In genomic region chr8:4323917-4324316, GRCm38 (mm10) we compare ENCODE assay signal across 8 mouse cellular contexts. TPM values are rescaled to one million over a fixed set of nuclear protein-coding genes. Genes with fewer than 3 reads are reported as not detected.
A peak's percentile ranks its signal among the peaks of the same experiment; 100 is the strongest.
DNase-seq lines count a peak whose midpoint lies in the region; ATAC-seq and TF ChIP-seq lines count a peak whose summit lies in the region.

No protein-coding gene starts in this region.

- H3K4me2 ChIP-seq in CH12.LX (ENCODE audit: insufficient read depth, low read depth, poor library complexity, severe bottlenecking), result peak overlapping the region; percentile 87
- peak overlapping the region; percentile 83 for H3K4me2 ChIP-seq in forebrain, embryonic 16.5 days (ENCODE audit: low read length)

- no peak for ATAC-seq in forebrain, embryonic 16.5 days

- TF ChIP-seq RAD21 in CH12.LX (IDR thresholded peaks at IDR 0.05; ENCODE audit: low read depth, low read length), result no peak

- WGBS in forebrain, embryonic 16.5 days, result 6% methylated on average over 6 of the region's 6 CpGs
- WGBS in macrophage (ENCODE audit: missing documents), result 3% methylated on average over 6 of the region's 6 CpGs

- H3K79me2 ChIP-seq in CH12.LX (replicated peaks; ENCODE audit: control insufficient read depth, extremely low read depth, insufficient read depth, poor library complexity, severe bottlenecking), result peaks cover 67% of the 10 kb centered on the region
- peaks cover 84% of the 10 kb centered on the region for H3K79me2 ChIP-seq in macrophage (ENCODE audit: inconsistent target)

- H3K36me3 ChIP-seq in CH12.LX (replicated peaks in 1 of 2; ENCODE audit: control insufficient read depth in 1 of 2, insufficient read depth in 1 of 2, low read length in 1 of 2) (peaks cover 36 to 60% of the 10 kb centered on the region in 2 experiments), macrophage (ENCODE audit: inconsistent target) (peaks cover 11% of the 10 kb centered on the region)
- peaks cover 7% of the 10 kb centered on the region; the same call in 1 of the 2 replicates for H3K36me3 ChIP-seq in forebrain, embryonic 16.5 days (ENCODE audit: control insufficient read depth, insufficient read depth)

- H3K9me3 ChIP-seq in CH12.LX (replicated peaks; ENCODE audit: low read length), result no peaks in the 10 kb centered on the region
- H3K9me3 ChIP-seq in forebrain, embryonic 16.5 days (ENCODE audit: control insufficient read depth, low read length), result no peaks in the 10 kb centered on the region

- H3K27ac ChIP-seq in gastrocnemius, adult 2 months, result peak overlapping the region; percentile 97
- H3K27ac ChIP-seq in CH12.LX (ENCODE audit: insufficient read depth, low read depth) (no peak overlapping the region), macrophage (0 out of 2 replicates have a peak overlapping the region, but pooled peaks have one; percentile 5)
- no peak overlapping the region for H3K27ac ChIP-seq in forebrain, embryonic 16.5 days (ENCODE audit: low read length)

- no peaks in the 10 kb centered on the region for H3K27me3 ChIP-seq in CH12.LX (replicated peaks)
- H3K27me3 ChIP-seq in forebrain, embryonic 16.5 days (replicated peaks; ENCODE audit: control insufficient read depth, insufficient read depth, low read length), result no peaks in the 10 kb centered on the region

- dilution Hi-C loops in CH12.LX (cut with MboI; ENCODE audit: extremely low pct_ligation_motif_present, extremely low pct_unique_long_range_greater_than_20kb, low sequenced_read_pairs), result no loop called here

- in situ Hi-C loops in CH12.LX (cut with MboI; ENCODE audit: low pct_ligation_motif_present, low pct_unique_long_range_greater_than_20kb, low sequenced_read_pairs), result no loop called here

- TF ChIP-seq POLR2A in CH12.LX (IDR thresholded peaks at IDR 0.05; ENCODE audit: low read depth, low read length), result no peak

- TF ChIP-seq EP300 in CH12.LX (IDR thresholded peaks at IDR 0.05; ENCODE audit: low read length), result no peak

- peaks cover 2 to 52% of the 10 kb centered on the region in 2 experiments for H3K4me1 ChIP-seq in CH12.LX (ENCODE audit: control insufficient read depth in 1 of 2, insufficient read depth in 2 of 2)
- H3K4me1 ChIP-seq in forebrain, embryonic 16.5 days (replicated peaks; ENCODE audit: control insufficient read depth, insufficient read depth, low read length), result peaks cover 37% of the 10 kb centered on the region

- intact Hi-C loops in gastrocnemius, adult 2 months (cut with DNase I), result loop anchor here (2.0 kb wide), 2 partner anchors 47 to 73 kb away; no protein-coding TSS in a partner anchor
- intact Hi-C loops in gastrocnemius, postnatal 36 days (cut with DNase I), result loop anchor here (5.0 kb wide), 2 partner anchors 47 to 72 kb away; partner anchors contain the start of genes Snapc2 and Timm44

- DNase-seq in gastrocnemius, adult 2 months, result no peak
- no peak for DNase-seq in gastrocnemius, postnatal 36 days
- no peak for DNase-seq in CH12.LX (ENCODE audit: extremely low read depth)
- DNase-seq in thymus, adult 18-20 months, result no peak
- DNase-seq in cerebellum, adult 9-11 months, result no peak
- DNase-seq in right cerebral cortex, postnatal 25 days, result no peak

- peak overlapping the region; percentile 99 for H3K9ac ChIP-seq in CH12.LX (ENCODE audit: insufficient read depth, low read depth)
- peak overlapping the region; percentile 97 for H3K9ac ChIP-seq in forebrain, embryonic 16.5 days (replicated peaks; ENCODE audit: low read depth, low read length)

- no peak for TF ChIP-seq CTCF in gastrocnemius, adult 2 months (IDR thresholded peaks at IDR 0.05)
- no peak for TF ChIP-seq CTCF in CH12.LX (conservative IDR thresholded peaks at IDR 0.05 in 1 of 2, IDR thresholded peaks at IDR 0.05 in 1 of 2; ENCODE audit: low read depth in 2 of 2, low read length in 2 of 2)

- peak overlapping the region; percentile 93 for H3K4me3 ChIP-seq in gastrocnemius, adult 2 months
- H3K4me3 ChIP-seq in CH12.LX (replicated peaks in 1 of 3; ENCODE audit: low read depth in 2 of 3, low read length in 2 of 3, poor library complexity in 1 of 3) (peak overlapping the region; percentile 80 to 91 (median 88)), macrophage (ENCODE audit: inconsistent target) (peak overlapping the region; percentile 57)
- H3K4me3 ChIP-seq in forebrain, embryonic 16.5 days (replicated peaks; ENCODE audit: low read length), result peak overlapping the region; percentile 97

TF ChIP-seq in CH12.LX, 34 proteins besides CTCF, POLR2A, EP300 and RAD21:
- TF ChIP-seq CHD1 (IDR thresholded peaks at IDR 0.05; ENCODE audit: low read depth, low read length) (no peak), MAX (IDR thresholded peaks at IDR 0.05; ENCODE audit: low read length) (no peak), KAT2A (IDR thresholded peaks at IDR 0.05; ENCODE audit: insufficient replicate concordance, low read length) (no peak), JUN (IDR thresholded peaks at IDR 0.05; ENCODE audit: insufficient read depth, low read depth, low read length) (no peak), ZNF384 (IDR thresholded peaks at IDR 0.05; ENCODE audit: low read depth, low read length) (no peak), USF2 (conservative IDR thresholded peaks at IDR 0.05; ENCODE audit: low read depth, low read length) (no peak), ELF1 (IDR thresholded peaks at IDR 0.05; ENCODE audit: low read depth, low read length) (no peak), PAX5 (IDR thresholded peaks at IDR 0.05; ENCODE audit: low read length) (no peak), E2F4 (IDR thresholded peaks at IDR 0.05; ENCODE audit: insufficient replicate concordance, low read depth, low read length) (no peak), MAFK (IDR thresholded peaks at IDR 0.05; ENCODE audit: insufficient replicate concordance, low read length) (no peak), USF1 (IDR thresholded peaks at IDR 0.05; ENCODE audit: low read depth, low read length) (no peak), TBP (conservative IDR thresholded peaks at IDR 0.05; ENCODE audit: low read depth, low read length) (no peak), ETS1 (conservative IDR thresholded peaks at IDR 0.05; ENCODE audit: low read depth, low read length) (no peak), JUND (conservative IDR thresholded peaks at IDR 0.05; ENCODE audit: low read depth, low read length) (no peak)
TF ChIP-seq in CH12.LX: peak in this region for 0.

RNA-seq across cellular contexts. Expression of gene Ccl25, which starts 1.1 kb away (rescaled TPM):
- 10 to 100 TPM in 1 of 2 experiments, 1 to 10 TPM in 1; 8.2 to 14.6 TPM for total RNA-seq in gastrocnemius, adult 2 months (2021)
- total RNA-seq in gastrocnemius, postnatal 36 days (2021), result 10 to 100 TPM; 16.0 to 16.6 TPM
- total RNA-seq in CH12.LX (2012; rRNA removed) (4.6 and 4.9 TPM in 2 replicates), CH12.LX (2014; rRNA removed) (5.4 and 5.7 TPM in 2 replicates)
- polyA plus RNA-seq in CH12.LX (2012; ENCODE audit: insufficient read length, low read depth) (5.6 and 6.0 TPM in 2 replicates), macrophage (2018) (7.1 to 8.6 TPM (median 7.9 TPM) in 3 replicates)
- polyA plus RNA-seq in forebrain, embryonic 16.5 days (2015; fragmentation: Nextera tagmentation; extraction: Ambion mirVana), result 17.1 and 21.6 TPM in 2 replicates
- 100 to 1,000 TPM in 7 of 26 experiments, 10 to 100 TPM in 19; 28.3 to 132 (median 70.5) TPM for total RNA-seq in macrophage (2018; cell fraction: chromatin; rRNA removed)
- 10 to 100 TPM in 5 of 26 experiments, 1 to 10 TPM in 21; 3.5 to 13.3 (median 6.7) TPM for total RNA-seq in macrophage (2018; cell fraction: cytosol; rRNA removed)
- 100 to 1,000 TPM in 2 of 26 experiments, 10 to 100 TPM in 24; 25.1 to 152 (median 40.1) TPM for total RNA-seq in macrophage (2018; cell fraction: nucleus; rRNA removed)

RNA-seq across cellular contexts. Expression of gene Elavl1, which starts 1.3 kb away (rescaled TPM):
- 10 to 100 TPM; 46.4 to 49.8 TPM for total RNA-seq in gastrocnemius, adult 2 months (2021)
- 10 to 100 TPM; 39.5 to 39.7 TPM for total RNA-seq in gastrocnemius, postnatal 36 days (2021)
- total RNA-seq in CH12.LX (2012; rRNA removed) (55.8 and 76.9 TPM in 2 replicates), CH12.LX (2014; rRNA removed) (110 and 112 TPM in 2 replicates)
- polyA plus RNA-seq in CH12.LX (2012; ENCODE audit: insufficient read length, low read depth) (67.1 and 76.4 TPM in 2 replicates), macrophage (2018) (38.9 to 70.8 TPM (median 49.9 TPM) in 3 replicates)
- polyA plus RNA-seq in forebrain, embryonic 16.5 days (2015; fragmentation: Nextera tagmentation; extraction: Ambion mirVana), result 127 and 150 TPM in 2 replicates
- total RNA-seq in macrophage (2018; cell fraction: chromatin; rRNA removed), result 10 to 100 TPM; 38.3 to 79.1 (median 55.5) TPM
- 10 to 100 TPM; 58.8 to 84.1 (median 66.9) TPM for total RNA-seq in macrophage (2018; cell fraction: cytosol; rRNA removed)
- 10 to 100 TPM; 37.6 to 69.2 (median 50.8) TPM for total RNA-seq in macrophage (2018; cell fraction: nucleus; rRNA removed)

RNA-seq across cellular contexts. Expression of gene Timm44, which starts 48.2 kb away (rescaled TPM):
- total RNA-seq in gastrocnemius, adult 2 months (2021), result 10 to 100 TPM; 61.8 to 76.6 TPM
- total RNA-seq in gastrocnemius, postnatal 36 days (2021), result 10 to 100 TPM; 71.3 to 74.9 TPM
- total RNA-seq in CH12.LX (2012; rRNA removed), result 130 and 147 TPM in 2 replicates
- total RNA-seq in CH12.LX (2014; rRNA removed), result 109 and 123 TPM in 2 replicates
- 143 and 177 TPM in 2 replicates for polyA plus RNA-seq in CH12.LX (2012; ENCODE audit: insufficient read length, low read depth)
- polyA plus RNA-seq in forebrain, embryonic 16.5 days (2015; fragmentation: Nextera tagmentation; extraction: Ambion mirVana), result 41.1 and 44.5 TPM in 2 replicates
- 100 to 1,000 TPM; 123 to 245 (median 190) TPM for total RNA-seq in macrophage (2018; cell fraction: chromatin; rRNA removed)
- total RNA-seq in macrophage (2018; cell fraction: cytosol; rRNA removed), result 10 to 100 TPM; 27.7 to 46.0 (median 36.2) TPM
- 100 to 1,000 TPM in 6 of 26 experiments, 10 to 100 TPM in 20; 57.5 to 127 (median 88.8) TPM for total RNA-seq in macrophage (2018; cell fraction: nucleus; rRNA removed)
- polyA plus RNA-seq in macrophage (2018), result 41.5 to 47.7 TPM (median 45.0 TPM) in 3 replicates

Comparison
In these comparisons a context has a peak if more than half of its experiments do, and no peak if none do; other contexts are left out.
1. H3K27ac ChIP-seq: peak in gastrocnemius, adult 2 months (single experiment) and macrophage (single experiment); none in CH12.LX (single experiment) and forebrain, embryonic 16.5 days (single experiment).
2. Peak in every context shown above with its lines, with median percentiles within 50 percentile points of each other: H3K4me3 ChIP-seq.